Mouse (Mus musculus) erythroid progenitor cell, adult 5-6 weeks (primary cell): Measurements from ENCODE around the gene Crtam. TPM values are rescaled to one million over a fixed set of nuclear protein-coding genes. Genes with fewer than 3 reads are reported as not detected.

Experiments used
- total RNA-seq, 2 experiments: library from RNA; stranded (forward) in 1 of 2; stranded (reverse) in 1 of 2; fragments of 150-400 nt in 1 of 2; fragments of 186-747, 209-891 nt in 1 of 2; gene quantifications; 2 replicates each; pipeline versions ENCODE4 v1.2.3 to v1.2.4; 2015 to 2017; ENCODE audit warnings: low replicate concordance in 2 of 2

Gene Crtam
- total RNA-seq, 2 experiments from 2014 or later = not detected

Other genes with a start within 250 kb of the Crtam start
- gene Hspa8, start 203.6 kb downstream of the Crtam start, total RNA-seq (2015; ENCODE audit: low replicate concordance) = 753 and 884 TPM in 2 replicates
- 686 and 716 TPM in 2 replicates for gene Hspa8, start 203.6 kb downstream of the Crtam start, total RNA-seq (2017; ENCODE audit: low replicate concordance)
- gene Bsx, start 130.5 kb downstream of the Crtam start, total RNA-seq (2015; ENCODE audit: low replicate concordance) = not detected in 2 replicates
- gene Bsx, start 130.5 kb downstream of the Crtam start, total RNA-seq (2017; ENCODE audit: low replicate concordance) = not detected in 2 replicates
- gene Jhy, start 40.5 kb downstream of the Crtam start, total RNA-seq (2015; ENCODE audit: low replicate concordance) = not detected in 2 replicates
- gene Jhy, start 40.5 kb downstream of the Crtam start, total RNA-seq (2017; ENCODE audit: low replicate concordance) = not detected in 2 replicates
- 3.4 and 6.1 TPM in 2 replicates for gene Ubash3b, start 157.1 kb upstream of the Crtam start, total RNA-seq (2015; ENCODE audit: low replicate concordance)
- 1.8 and 11.4 TPM in 2 replicates for gene Ubash3b, start 157.1 kb upstream of the Crtam start, total RNA-seq (2017; ENCODE audit: low replicate concordance)